Mouse (Mus musculus) liver, embryonic 16.5 days (tissue): ENCODE measurements around the gene Rangap1. TPM values are rescaled to one million over a fixed set of nuclear protein-coding genes. Genes with fewer than 3 reads are reported as not detected.
"Not testable (repeated sequence)": the region's sequence is repeated elsewhere in the genome, so short reads cannot be mapped to it uniquely, and the experiment has no call there.

ENCODE experiments used
- ATAC-seq: fragments of 200-750 bp; cut with Nextera tagmentation; 2 replicates; pipeline ENCODE4 v1.8.0; 2017; ENCODE audit warnings: low read depth, mild to moderate bottlenecking, moderate number of reproducible peaks, moderate library complexity
- H3K27ac ChIP-seq: fragments of 300-500 bp; sonication (generic); 2 replicates; pipeline ENCODE4 v1.5.1; 2014; ENCODE audit warnings: mild to moderate bottlenecking, low read length
- H3K27me3 ChIP-seq: fragments of 300-500 bp; sonication (generic); 2 replicates; pipeline ENCODE4 v1.6.1; 2014; ENCODE audit warnings: low read depth, low read length, mixed read lengths; ENCODE audit not compliant: control insufficient read depth, insufficient read depth
- H3K36me3 ChIP-seq: fragments of 300-500 bp; sonication (generic); 2 replicates; pipeline ENCODE4 v1.6.1; 2014; ENCODE audit warnings: mild to moderate bottlenecking; ENCODE audit not compliant: control insufficient read depth, insufficient read depth
- H3K4me1 ChIP-seq: fragments of 300-500 bp; sonication (generic); 2 replicates; pipeline ENCODE4 v1.6.1; 2014; ENCODE audit warnings: low read depth, low read length, mixed read lengths; ENCODE audit not compliant: control insufficient read depth
- H3K4me2 ChIP-seq: fragments of 300-500 bp; sonication (generic); 2 replicates; pipeline ENCODE4 v1.6.1; 2014; ENCODE audit warnings: low read depth, low read length, mixed read lengths
- H3K4me3 ChIP-seq: fragments of 300-500 bp; sonication (generic); 2 replicates; pipeline ENCODE4 v1.5.1; 2014; ENCODE audit warnings: low read depth, mild to moderate bottlenecking, low read length
- H3K9ac ChIP-seq: fragments of 300-500 bp; sonication (generic); 2 replicates; pipeline ENCODE4 v1.6.1; 2014; ENCODE audit warnings: low read depth, low read length
- H3K9me3 ChIP-seq: fragments of 300-500 bp; sonication (generic); replicated peaks from 2 replicates; pipeline ENCODE4 v1.6.1; 2016; ENCODE audit warnings: low read length; ENCODE audit not compliant: control insufficient read depth
- WGBS: fragments of 180-500 bp; shearing (Covaris S2); extraction: QIAGEN DNeasy Blood & Tissue Kit; methylation state at CpG from one replicate; pipeline ENCODE4 v1.1.7; 2014; ENCODE audit not compliant: insufficient replicate concordance; 5-methylcytosine and 5-hydroxymethylcytosine counted together
- polyA plus RNA-seq: library from polyadenylated mRNA; unstranded; fragments of >200 nt; fragmentation: Nextera tagmentation; extraction: Ambion mirVana; gene quantifications from 2 replicates; pipeline ENCODE4 v1.2.1, GENCODE M21; 2015

The Rangap1 gene
- polyA plus RNA-seq, 1 experiment from 2014 or later = 63.6 TPM

GRCm38 (mm10) chr15:81708991-81709390 lies 36.3 kb downstream of the Rangap1 start:
- H3K36me3 ChIP-seq = peaks cover 85% of the 10 kb centered on the region
- no peak overlapping the region for H3K9ac ChIP-seq
- H3K4me1 ChIP-seq = no peaks in the 10 kb centered on the region; the same call in 1 of the 2 replicates
- H3K27me3 ChIP-seq = no peaks in the 10 kb centered on the region
- WGBS = 74% methylated on average over 11 of the region's 11 CpGs
- H3K9me3 ChIP-seq = no peaks in the 10 kb centered on the region
- H3K4me3 ChIP-seq = no peak overlapping the region
- no peak overlapping the region for H3K27ac ChIP-seq
- no peak overlapping the region for H3K4me2 ChIP-seq
- ATAC-seq = no peak

GRCm38 (mm10) chr15:81703094-81703489 lies 42.2 kb downstream of the Rangap1 start:
- Histone ChIP-seq H3K4me2 (no peak overlapping the region), H3K9me3 (no peaks in the 10 kb centered on the region), H3K9ac (no peak overlapping the region), H3K27me3 (no peaks in the 10 kb centered on the region), H3K36me3 (peaks cover 41% of the 10 kb centered on the region), H3K4me3 (no peak overlapping the region), H3K4me1 (no peaks in the 10 kb centered on the region; the same call in 1 of the 2 replicates), H3K27ac (no peak overlapping the region; the same call in 1 of the 2 replicates)
- WGBS = 76% methylated on average over 3 of the region's 3 CpGs
- no peak for ATAC-seq

GRCm38 (mm10) chr15:81702306-81703093 lies 42.8 kb downstream of the Rangap1 start:
- H3K4me1 ChIP-seq = no peaks in the 10 kb centered on the region; the same call in 1 of the 2 replicates
- no peak overlapping the region for H3K9ac ChIP-seq
- H3K4me2 ChIP-seq = no peak overlapping the region
- H3K27me3 ChIP-seq = no peaks in the 10 kb centered on the region
- no peak for ATAC-seq
- H3K27ac ChIP-seq = peak overlapping the region; percentile 29; the same call in 1 of the 2 replicates
- H3K4me3 ChIP-seq = no peak overlapping the region
- peaks cover 36% of the 10 kb centered on the region for H3K36me3 ChIP-seq
- H3K9me3 ChIP-seq = no peaks in the 10 kb centered on the region
- 78% methylated on average over 13 of the region's 13 CpGs for whole genome bisulfite sequencing

- not testable (repeated sequence) for H3K4me1 ChIP-seq, H3K9me3 ChIP-seq, H3K27ac ChIP-seq, H3K4me2 ChIP-seq, H3K27me3 ChIP-seq, ATAC-seq, H3K9ac ChIP-seq, H3K4me3 ChIP-seq
- peaks cover 28% of the 10 kb centered on the region for H3K36me3 ChIP-seq
- WGBS = 75% methylated on average over 4 of the region's 4 CpGs
Measured at GRCm38 (mm10) chr15:81701350-81701749, 44.0 kb downstream of the Rangap1 start.

GRCm38 (mm10) chr15:81700601-81701000 lies 44.7 kb downstream of the Rangap1 start:
- no peaks in the 10 kb centered on the region for H3K9me3 ChIP-seq
- H3K27me3 ChIP-seq = peaks cover 4% of the 10 kb centered on the region
- H3K4me3 ChIP-seq = no peak overlapping the region
- ATAC-seq = 0 out of 2 replicates have a peak, but pooled peaks have one; percentile 40
- no peak overlapping the region for H3K9ac ChIP-seq
- H3K27ac ChIP-seq = no peak overlapping the region
- WGBS = 52% methylated on average over 8 of the region's 8 CpGs
- no peaks in the 10 kb centered on the region; the same call in 1 of the 2 replicates for H3K4me1 ChIP-seq
- H3K36me3 ChIP-seq = peaks cover 20% of the 10 kb centered on the region
- H3K4me2 ChIP-seq = no peak overlapping the region

- Histone ChIP-seq H3K27me3 (peaks cover 5% of the 10 kb centered on the region), H3K4me1 (no peaks in the 10 kb centered on the region; the same call in 1 of the 2 replicates), H3K9me3 (no peaks in the 10 kb centered on the region), H3K9ac (no peak overlapping the region), H3K4me2 (no peak overlapping the region), H3K4me3 (no peak overlapping the region), H3K36me3 (peaks cover 16% of the 10 kb centered on the region), H3K27ac (no peak overlapping the region)
- no peak for ATAC-seq
- 43% methylated on average over 2 of the region's 2 CpGs for WGBS
Measured at GRCm38 (mm10) chr15:81700161-81700560, 45.2 kb downstream of the Rangap1 start.

GRCm38 (mm10) chr15:81698532-81698931 lies 46.8 kb downstream of the Rangap1 start:
- Histone ChIP-seq H3K36me3 (peaks cover 5% of the 10 kb centered on the region; the same call in 1 of the 2 replicates), H3K9me3 (no peaks in the 10 kb centered on the region), H3K27me3 (peaks cover 21% of the 10 kb centered on the region), H3K9ac (no peak overlapping the region), H3K27ac (no peak overlapping the region), H3K4me2 (no peak overlapping the region), H3K4me3 (no peak overlapping the region), H3K4me1 (peaks cover 2% of the 10 kb centered on the region; the same call in 1 of the 2 replicates)
- WGBS = 34% methylated on average over 2 of the region's 2 CpGs
- peak; percentile 47; the same call in 1 of the 2 replicates for ATAC-seq

GRCm38 (mm10) chr15:81697847-81698246 lies 47.5 kb downstream of the Rangap1 start:
- Histone ChIP-seq H3K4me2 (no peak overlapping the region), H3K4me3 (no peak overlapping the region), H3K9me3 (no peaks in the 10 kb centered on the region), H3K36me3 (no peaks in the 10 kb centered on the region; the same call in 1 of the 2 replicates), H3K27me3 (peaks cover 28% of the 10 kb centered on the region), H3K27ac (no peak overlapping the region), H3K4me1 (peaks cover 7% of the 10 kb centered on the region; the same call in 1 of the 2 replicates), H3K9ac (no peak overlapping the region)
- ATAC-seq = no peak
- WGBS = 43% methylated on average over 3 of the region's 3 CpGs

GRCm38 (mm10) chr15:81697175-81697574 lies 48.2 kb downstream of the Rangap1 start, which contains the start of gene Chadl:
Gene Chadl (minus strand): TSS chr15:81697287.
- H3K27me3 ChIP-seq = peaks cover 35% of the 10 kb centered on the region
- ATAC-seq = no peak
- no peak within 1 kb of the TSS for H3K9ac ChIP-seq
- peaks cover 7% of the 10 kb centered on the region; the same call in 1 of the 2 replicates for H3K4me1 ChIP-seq
- no peak within 1 kb of the TSS for H3K4me2 ChIP-seq
- no peaks in the 10 kb centered on the region for H3K36me3 ChIP-seq
- H3K27ac ChIP-seq = no peak within 1 kb of the TSS
- WGBS = 59% methylated on average over 7 of the region's 7 CpGs
- no peak within 1 kb of the TSS for H3K4me3 ChIP-seq
- no peaks in the 10 kb centered on the region for H3K9me3 ChIP-seq
